9 mouse cellular contexts compared by ENCODE assay signal in genomic region chr12:116485591-116486403, GRCm38 (mm10). TPM values are rescaled to one million over a fixed set of nuclear protein-coding genes. Genes with fewer than 3 reads are reported as not detected.
DNase-seq lines count a peak whose midpoint lies in the region; ATAC-seq and TF ChIP-seq lines count a peak whose summit lies in the region.
"Had no signal": no experiment of that assay in that cellular context is flagged by ENCODE, and none has a peak within 500 bp of the region (broad histone marks: within the 10 kb centered on the region; RNA-seq: fewer than 3 reads in every experiment).

Gene Ptprn2 (plus strand): TSS chr12:116485720.

- intact Hi-C loops in left cerebral cortex, adult 2 months (cut with DNase I): loop anchor here (1.0 to 5.0 kb wide), 4 partner anchors 97 to 203 kb away; partner anchors contain the start of gene Esyt2

- peak; percentile 80 for DNase-seq in R1 (ENCODE audit: low read depth, low spot score)
- DNase-seq in cerebellum, adult 8-10 months: peak; percentile 78
- peak; percentile 47 to 75 for DNase-seq in frontal cortex, adult 2 months (ENCODE audit: extremely low spot score in 1 of 2, low spot score in 1 of 2)
- peak; percentile 74 to 78 for DNase-seq in left cerebral cortex, adult 2 months (ENCODE audit: extremely low spot score in 1 of 2, low spot score in 2 of 2)
- DNase-seq in lung, postnatal 36 days: peak; percentile 35
- DNase-seq in retina, postnatal 7 days (ENCODE audit: low read depth, low spot score): peak; percentile 69
- DNase-seq in urinary bladder, postnatal 25 days (ENCODE audit: low spot score): peak; percentile 31

- peak within 1 kb of the TSS; percentile 92 for H3K27ac ChIP-seq in left cerebral cortex, adult 2 months

- peak within 1 kb of the TSS; percentile 86 for H3K4me3 ChIP-seq in left cerebral cortex, adult 2 months

- peak; percentile 60 for ATAC-seq in inflammation-experienced regulatory T-cells, adult 6 months

- no peak for TF ChIP-seq CTCF in left cerebral cortex, adult 2 months (IDR thresholded peaks at IDR 0.05)

RNA-seq across cellular contexts. Expression of gene Ptprn2, which starts in this region (rescaled TPM):
- polyA plus RNA-seq in frontal cortex, adult 2 months (2012; rRNA removed): 129 and 146 TPM in 2 replicates
- under 1 TPM in 1 of 3 experiments, not detected in 2; 0.14 TPM for polyA plus RNA-seq in inflammation-experienced regulatory T-cells, adult 6 months (2017; shearing (Covaris generic))
- total RNA-seq in left cerebral cortex, adult 2 months (2021): 100 to 1,000 TPM; 339 to 346 TPM
- total RNA-seq: gastrocnemius, postnatal 36 days had no signal

Comparison
In these comparisons a context has a peak if more than half of its experiments do, and no peak if none do; other contexts are left out.
1. Peak in every context shown above with its lines: DNase-seq, ATAC-seq, H3K4me3 ChIP-seq and H3K27ac ChIP-seq.
2. RNA of gene Ptprn2 (polyA plus RNA-seq): 129 to 146 TPM in frontal cortex, adult 2 months; 0.14 TPM in inflammation-experienced regulatory T-cells, adult 6 months; every median in the first group is over 100 times any median in the second.
3. Peak in ATAC-seq in inflammation-experienced regulatory T-cells, adult 6 months; RNA of the gene not detected or under 1 TPM.